Mouse (Mus musculus): ENCODE measurements at regions not wholly inside any gene's neighbourhood (a gene's known extent, or its start where the extent isn't known, plus 50 kb on each side); places are given as distances from the start of the nearest gene placed in this dataset.
"Not testable (repeated sequence)": the region's sequence is repeated elsewhere in the genome, so short reads cannot be mapped to it uniquely, and the experiment has no call there.

GRCm38 (mm10) chr6:41225382-41225781, 76.7 kb upstream of the Try4 start:
- no peak for DNase-seq

GRCm38 (mm10) chr6:41218415-41218814, 83.7 kb upstream of the Try4 start:
- no peak for DNase-seq

DNA sequence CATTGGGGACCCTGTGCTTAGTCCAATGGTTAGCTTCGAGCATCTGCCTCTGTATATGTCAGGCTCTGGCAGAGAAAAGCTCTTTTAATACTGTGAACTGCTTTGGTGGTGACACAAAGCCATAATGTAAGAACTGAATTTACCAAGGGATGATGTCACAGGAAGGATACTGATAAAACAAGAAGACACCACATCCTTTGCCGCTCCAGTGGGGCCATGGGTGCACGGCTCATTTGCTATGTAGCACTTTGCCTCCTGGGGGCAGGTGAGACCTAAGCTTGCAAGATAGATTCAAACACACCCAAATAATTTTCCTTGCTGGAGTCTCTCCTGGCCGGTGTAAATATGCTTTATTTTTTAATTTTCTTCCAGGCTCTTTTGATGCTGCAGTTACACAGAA, 86.2 kb upstream of the Try4 start:
- DNase-seq, result no peak

DNA sequence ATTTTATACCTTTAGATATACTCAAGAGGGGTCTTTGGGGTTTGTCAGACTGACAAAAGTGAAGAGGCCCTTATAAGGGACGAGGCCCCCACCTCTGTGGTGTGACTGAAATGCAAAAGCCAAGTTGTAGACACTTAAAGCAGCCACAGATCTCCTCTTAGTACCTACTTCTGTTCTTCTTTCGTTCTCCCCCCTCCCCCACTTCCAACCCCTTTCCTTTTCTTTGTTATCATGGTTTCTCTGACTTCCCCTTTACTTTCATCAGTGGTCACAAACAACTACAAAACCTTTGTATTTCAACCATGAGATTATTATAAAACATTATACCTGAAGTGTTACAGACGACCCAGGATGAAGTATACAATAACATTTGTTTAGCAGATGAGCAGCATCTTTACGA, 96.2 kb upstream of the Try4 start:
- no peak for DNase-seq

GRCm38 (mm10) chr6:41202882-41203281, 99.2 kb upstream of the Try4 start:
- no peak for DNase-seq

DNA sequence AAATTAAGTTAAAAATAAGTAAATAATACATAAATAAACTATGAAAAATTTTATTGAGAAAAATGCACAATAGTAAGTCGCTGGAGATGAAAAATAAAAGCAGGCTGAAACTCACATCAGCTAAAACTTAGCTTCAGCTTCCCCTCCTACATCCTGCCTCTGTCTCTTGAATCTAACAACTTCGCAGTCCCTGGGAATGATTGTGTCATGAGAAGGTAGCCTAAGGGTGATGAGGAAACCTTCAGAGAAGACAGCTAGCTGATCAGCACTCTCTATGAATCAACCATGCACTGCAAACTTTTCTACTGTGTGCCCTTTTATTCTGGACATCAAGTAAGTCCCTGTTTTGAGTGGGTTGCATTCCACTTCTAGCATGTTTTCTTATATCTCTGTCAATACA, 99.8 kb upstream of the Try4 start:
- DNase-seq, result no peak

- no peak for DNase-seq
Observed at GRCm38 (mm10) chr6:41194464-41194863, 107.6 kb upstream of the Try4 start.

DNA sequence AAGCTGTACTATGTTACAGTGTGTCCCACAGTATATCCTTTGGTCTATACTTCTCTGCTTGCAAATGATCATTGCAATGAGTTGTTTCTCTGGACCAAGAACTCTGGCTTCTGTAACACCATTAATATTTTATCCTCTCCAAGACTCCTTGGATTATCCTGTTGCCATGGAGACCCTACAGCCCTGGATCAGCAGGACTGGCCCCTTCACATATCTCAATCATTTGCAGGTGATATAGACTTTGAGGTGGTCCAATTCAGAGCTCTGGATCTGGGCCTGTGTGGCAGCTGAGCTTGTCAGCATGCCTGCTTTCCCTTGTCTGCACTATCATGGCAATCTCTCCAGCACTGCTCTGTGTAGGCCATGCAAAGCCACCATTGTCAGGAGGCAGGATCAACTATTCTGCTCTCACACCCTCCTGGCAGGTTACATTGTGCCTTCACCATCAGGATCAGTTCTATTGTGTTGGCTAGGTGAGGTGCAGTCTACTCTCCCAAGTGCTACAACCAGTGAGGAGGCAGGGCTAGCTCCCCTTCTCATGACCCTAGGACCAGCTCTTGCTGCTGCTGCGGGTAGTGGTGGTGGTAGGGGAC, 110.2 kb upstream of the Try4 start:
- DNase-seq, result no peak

GRCm38 (mm10) chr6:41188910-41189309, 113.2 kb upstream of the Try4 start:
- no peak for DNase-seq

DNA sequence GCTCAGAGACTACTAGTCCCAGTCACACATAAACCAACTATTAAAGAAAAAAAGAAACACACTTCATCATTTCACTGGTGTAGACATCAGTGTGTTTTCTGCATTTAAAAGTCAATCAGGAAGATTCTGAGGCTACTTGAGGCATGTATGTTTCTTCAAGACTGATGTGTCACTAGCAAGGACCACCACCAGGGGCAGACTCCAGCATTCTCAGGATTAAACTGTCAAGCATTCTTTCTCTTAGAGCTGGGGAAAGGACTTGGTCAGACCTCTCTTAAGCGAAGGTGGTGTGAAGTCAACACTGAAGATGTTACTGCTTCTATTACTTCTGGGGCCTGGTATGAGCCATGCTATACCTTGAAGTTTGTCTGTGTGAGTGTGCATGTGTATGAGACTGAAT, 114.1 kb upstream of the Try4 start:
- no peak for DNase-seq

GRCm38 (mm10) chr6:41178896-41179295, 123.2 kb upstream of the Try4 start:
- DNase-seq, result no peak

- no peak for DNase-seq
Observed at GRCm38 (mm10) chr6:41178019-41178418, 124.0 kb upstream of the Try4 start.

GRCm38 (mm10) chr6:41177152-41177551, 124.9 kb upstream of the Try4 start:
- no peak for DNase-seq

- DNase-seq, result no peak
Observed at GRCm38 (mm10) chr6:41176034-41176433, 126.0 kb upstream of the Try4 start.

- DNase-seq, result no peak
Observed at GRCm38 (mm10) chr6:41163491-41163890, 128.2 kb upstream of the 2210010C04Rik start.

- no peak for DNase-seq
Observed at GRCm38 (mm10) chr6:41161693-41162092, 126.4 kb upstream of the 2210010C04Rik start.

GRCm38 (mm10) chr6:41152101-41152500, 116.8 kb upstream of the 2210010C04Rik start:
- no peak for DNase-seq

GRCm38 (mm10) chr6:41151542-41151941, 116.2 kb upstream of the 2210010C04Rik start:
- no peak for DNase-seq

- no peak for DNase-seq
Observed at GRCm38 (mm10) chr6:41140916-41141315, 105.6 kb upstream of the 2210010C04Rik start.

DNA sequence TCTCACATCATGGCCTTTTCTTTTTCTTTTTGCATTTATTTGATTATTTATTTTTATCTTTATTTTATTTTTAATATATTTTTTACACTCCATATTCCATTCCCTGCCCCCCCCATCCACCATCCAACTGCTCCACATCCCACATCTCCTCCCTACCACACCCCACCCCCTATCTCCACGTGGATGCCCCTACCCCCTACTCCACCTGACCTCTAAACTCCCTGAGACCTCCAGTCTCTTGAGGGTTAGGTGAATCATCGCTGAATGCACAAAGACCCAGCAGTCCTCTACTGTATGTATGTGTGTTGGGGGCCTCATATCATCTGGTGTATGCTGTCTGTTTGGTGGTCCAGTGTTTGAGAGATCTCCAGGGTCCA, 102.1 kb upstream of the 2210010C04Rik start:
- not testable (repeated sequence) for DNase-seq

GRCm38 (mm10) chr6:41136717-41137400, 101.5 kb upstream of the 2210010C04Rik start:
- peak in 1 of 2 experiments; percentile 45 for DNase-seq

DNA sequence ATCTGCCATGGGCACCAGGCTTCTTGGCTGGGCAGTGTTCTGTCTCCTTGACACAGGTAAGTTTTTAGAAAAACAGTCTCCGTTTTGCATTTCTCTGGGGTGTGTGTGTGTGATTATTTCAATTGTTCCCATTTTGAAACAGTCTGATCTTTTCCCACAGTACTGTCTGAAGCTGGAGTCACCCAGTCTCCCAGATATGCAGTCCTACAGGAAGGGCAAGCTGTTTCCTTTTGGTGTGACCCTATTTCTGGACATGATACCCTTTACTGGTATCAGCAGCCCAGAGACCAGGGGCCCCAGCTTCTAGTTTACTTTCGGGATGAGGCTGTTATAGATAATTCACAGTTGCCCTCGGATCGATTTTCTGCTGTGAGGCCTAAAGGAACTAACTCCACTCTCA, 99.9 kb upstream of the 2210010C04Rik start:
- DNase-seq, result no peak

DNA sequence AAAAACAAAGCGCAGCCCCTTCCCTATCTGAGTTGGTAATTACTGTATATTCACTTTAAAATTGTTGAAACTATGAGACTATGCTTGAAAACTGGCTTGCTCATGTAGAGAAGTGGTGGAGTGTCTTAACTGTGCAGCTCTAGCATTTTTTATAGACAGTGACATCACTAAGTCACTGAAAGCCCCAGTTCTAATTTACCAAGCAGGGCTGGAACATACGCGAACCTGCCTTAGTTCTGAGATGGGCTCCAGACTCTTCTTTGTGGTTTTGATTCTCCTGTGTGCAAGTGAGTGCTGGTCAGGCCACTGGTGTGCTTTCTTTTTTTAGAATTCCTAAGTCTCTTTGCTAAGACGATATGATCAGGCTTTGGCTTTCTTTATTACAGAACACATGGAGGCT, 94.6 kb upstream of the 2210010C04Rik start:
- DNase-seq, result no peak

DNA sequence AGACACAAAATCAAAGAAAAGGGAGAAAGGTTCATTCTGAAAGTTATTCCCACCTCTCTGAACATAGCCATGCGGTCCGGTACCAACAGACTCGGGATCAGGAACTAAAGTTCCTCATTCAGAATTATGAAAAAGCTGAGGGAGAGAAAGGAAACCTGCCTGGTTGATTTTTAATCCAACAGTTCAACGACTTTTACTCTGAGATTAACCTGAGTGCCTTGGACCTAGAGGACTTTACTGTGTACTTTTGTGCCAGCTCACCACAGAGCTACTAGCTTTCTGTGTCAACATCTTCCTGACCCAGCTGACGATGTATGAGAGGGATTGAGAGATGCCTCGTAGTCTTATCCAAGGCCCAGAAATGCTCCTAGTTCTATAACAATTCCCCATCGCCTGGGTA, 92.5 kb upstream of the 2210010C04Rik start:
- peak in 1 of 2 experiments; percentile 4 for DNase-seq

DNA sequence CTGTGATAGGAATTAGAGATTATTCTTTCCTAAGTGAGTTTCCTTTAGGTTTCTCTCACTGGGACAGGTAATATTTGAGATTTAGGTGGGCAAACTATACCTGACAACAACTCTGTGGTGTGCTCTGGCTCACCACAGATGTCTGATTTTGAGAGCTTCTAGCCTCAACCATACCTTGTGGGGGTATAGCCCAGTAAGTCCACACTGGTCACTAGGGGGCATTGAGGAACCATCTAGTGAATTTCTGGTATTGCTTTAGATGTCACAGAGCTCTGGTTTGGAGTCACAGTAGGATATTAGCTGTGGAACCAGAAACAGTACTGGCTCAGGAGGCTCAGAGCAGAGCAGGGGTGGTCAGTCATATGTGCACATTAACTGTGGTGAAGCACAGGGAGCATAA, 91.5 kb upstream of the 2210010C04Rik start:
- DNase-seq, result no peak
